9 mouse cellular contexts compared by ENCODE assay signal in the genomic region with DNA sequence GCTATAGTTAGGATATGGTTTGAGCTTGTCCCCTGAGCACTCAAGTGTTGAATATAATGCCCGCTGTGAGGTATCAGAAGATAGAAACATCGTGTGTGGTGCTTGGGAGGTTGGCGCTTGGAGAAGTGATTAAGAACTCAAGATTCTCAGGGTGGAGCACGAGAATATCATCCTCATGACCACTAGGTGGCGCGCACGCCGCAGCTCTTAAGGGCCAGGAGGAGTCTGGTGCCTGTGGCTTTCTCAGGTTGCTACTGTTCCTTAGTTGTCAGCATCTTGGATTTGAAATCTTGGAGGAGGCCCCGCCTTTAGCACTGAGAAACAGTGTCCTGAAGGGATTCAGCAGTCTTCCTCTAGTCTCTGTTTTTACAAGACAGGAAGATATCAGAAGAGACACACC. TPM values are rescaled to one million over a fixed set of nuclear protein-coding genes. Genes with fewer than 3 reads are reported as not detected.
DNase-seq lines count a peak whose midpoint lies in the region; ATAC-seq and TF ChIP-seq lines count a peak whose summit lies in the region.
"Had no signal": no experiment of that assay in that cellular context is flagged by ENCODE, and none has a peak within 500 bp of the region (broad histone marks: within the 10 kb centered on the region; RNA-seq: fewer than 3 reads in every experiment).

No protein-coding gene starts in this region.

- H3K4me2 ChIP-seq in liver, embryonic 14.5 days (ENCODE audit: low read depth): no peak overlapping the region
- H3K4me2 ChIP-seq in neural tube, embryonic 15.5 days: no peak overlapping the region

- no peak overlapping the region for H3K9ac ChIP-seq in liver, embryonic 14.5 days (replicated peaks)
- no peak overlapping the region for H3K9ac ChIP-seq in neural tube, embryonic 15.5 days (replicated peaks)

- no peak overlapping the region for H3K27ac ChIP-seq in embryonic facial prominence, embryonic 10.5 days (replicated peaks)
- no peak overlapping the region for H3K27ac ChIP-seq in heart, embryonic 10.5 days
- no peak overlapping the region for H3K27ac ChIP-seq in liver, embryonic 14.5 days
- no peak overlapping the region for H3K27ac ChIP-seq in neural tube, embryonic 15.5 days (replicated peaks)

- H3K4me3 ChIP-seq in C2C12 (ENCODE audit: insufficient read depth, poor library complexity, severe bottlenecking): no peak overlapping the region
- H3K4me3 ChIP-seq in embryonic facial prominence, embryonic 10.5 days: no peak overlapping the region
- no peak overlapping the region for H3K4me3 ChIP-seq in heart, embryonic 10.5 days
- H3K4me3 ChIP-seq in liver, embryonic 14.5 days (ENCODE audit: insufficient read depth in 1 of 2, low read depth in 2 of 2, low read length in 2 of 2): no peak overlapping the region
- H3K4me3 ChIP-seq in neural tube, embryonic 15.5 days (replicated peaks): no peak overlapping the region
- H3K4me3 ChIP-seq: erythroblast, embryonic 14.5 days had no signal

- ATAC-seq in liver, embryonic 14.5 days (ENCODE audit: insufficient read depth): no peak
- ATAC-seq in neural tube, embryonic 15.5 days (ENCODE audit: low FRiP score): peak; percentile 89; the same call in 1 of the 2 replicates

- no peak for TF ChIP-seq EP300 in liver, embryonic 14.5 days (IDR thresholded peaks at IDR 0.05; ENCODE audit: low read depth)

- H3K27me3 ChIP-seq in C2C12 (ENCODE audit: control insufficient read depth, insufficient read depth, insufficient read length): no peaks in the 10 kb centered on the region
- H3K27me3 ChIP-seq in embryonic facial prominence, embryonic 10.5 days (replicated peaks; ENCODE audit: low read depth, poor library complexity, severe bottlenecking): no peaks in the 10 kb centered on the region
- H3K27me3 ChIP-seq in heart, embryonic 10.5 days (ENCODE audit: insufficient read depth, poor library complexity, severe bottlenecking): no peaks in the 10 kb centered on the region
- no peaks in the 10 kb centered on the region for H3K27me3 ChIP-seq in liver, embryonic 14.5 days (ENCODE audit: control insufficient read depth, insufficient read depth, low read length)
- H3K27me3 ChIP-seq in neural tube, embryonic 15.5 days (replicated peaks): no peaks in the 10 kb centered on the region

- H3K79me2 ChIP-seq in C2C12 (ENCODE audit: control insufficient read depth, insufficient read depth): no peaks in the 10 kb centered on the region

- no peaks in the 10 kb centered on the region for H3K9me3 ChIP-seq in embryonic facial prominence, embryonic 10.5 days
- H3K9me3 ChIP-seq in heart, embryonic 10.5 days: no peaks in the 10 kb centered on the region
- H3K9me3 ChIP-seq in liver, embryonic 14.5 days (ENCODE audit: control insufficient read depth, low read length): no peaks in the 10 kb centered on the region
- no peaks in the 10 kb centered on the region for H3K9me3 ChIP-seq in neural tube, embryonic 15.5 days (replicated peaks)

- H3K79me3 ChIP-seq in C2C12 (ENCODE audit: low read depth): no peaks in the 10 kb centered on the region

- no peak overlapping the region for H3ac ChIP-seq in C2C12 (ENCODE audit: control insufficient read depth, insufficient read length, low read depth)

- H3K36me3 ChIP-seq in C2C12 (ENCODE audit: control insufficient read depth, insufficient read depth): no peaks in the 10 kb centered on the region
- no peaks in the 10 kb centered on the region for H3K36me3 ChIP-seq in embryonic facial prominence, embryonic 10.5 days (replicated peaks)
- no peaks in the 10 kb centered on the region for H3K36me3 ChIP-seq in heart, embryonic 10.5 days
- no peaks in the 10 kb centered on the region for H3K36me3 ChIP-seq in liver, embryonic 14.5 days (replicated peaks; ENCODE audit: control insufficient read depth, insufficient read depth, low read depth)
- H3K36me3 ChIP-seq in neural tube, embryonic 15.5 days: no peaks in the 10 kb centered on the region

- 8% methylated on average over 9 of the region's 9 CpGs for WGBS in embryonic facial prominence, embryonic 10.5 days
- 7% methylated on average over 9 of the region's 9 CpGs for WGBS in heart, embryonic 10.5 days
- 5% methylated on average over 9 of the region's 9 CpGs for WGBS in liver, embryonic 14.5 days (ENCODE audit: insufficient replicate concordance)
- WGBS in neural tube, embryonic 15.5 days: 13% methylated on average over 9 of the region's 9 CpGs

- peak; percentile 75 for TF ChIP-seq CTCF in C2C12 (IDR thresholded peaks at IDR 0.05; ENCODE audit: control insufficient read depth, insufficient read depth, insufficient read length)
- TF ChIP-seq CTCF in liver, embryonic 14.5 days (IDR thresholded peaks at IDR 0.05; ENCODE audit: low read depth): peak; percentile 92

- DNase-seq in adrenal gland, postnatal 14 days: peak; percentile 82
- DNase-seq in embryonic facial prominence, embryonic 10.5 days (ENCODE audit: low spot score): peak; percentile 78
- DNase-seq in heart, embryonic 10.5 days (ENCODE audit: low spot score): peak; percentile 85
- DNase-seq in kidney, postnatal 14 days: peak; percentile 72
- peak; percentile 20 to 41 (median 28) for DNase-seq in liver, embryonic 14.5 days (ENCODE audit: low read depth in 3 of 3, low spot score in 3 of 3)
- DNase-seq in thymus, adult 18-20 months: peak; percentile 14 to 32

- H3K4me1 ChIP-seq in embryonic facial prominence, embryonic 10.5 days: no peaks in the 10 kb centered on the region
- H3K4me1 ChIP-seq in heart, embryonic 10.5 days: 0 out of 2 replicates have a peak, but pooled peaks cover 4% of the 10 kb centered on the region
- H3K4me1 ChIP-seq in liver, embryonic 14.5 days (replicated peaks; ENCODE audit: control insufficient read depth in 2 of 2, insufficient read depth in 2 of 2, low read length in 1 of 2): no peaks in the 10 kb centered on the region
- no peaks in the 10 kb centered on the region for H3K4me1 ChIP-seq in neural tube, embryonic 15.5 days

TF ChIP-seq in C2C12, 6 proteins besides CTCF, POLR2A, EP300 and RAD21:
- TF ChIP-seq MYOG (IDR thresholded peaks at IDR 0.05; ENCODE audit: control insufficient read depth, extremely low read depth, insufficient read length) (no peak), MYOD1 (IDR thresholded peaks at IDR 0.05; ENCODE audit: control insufficient read depth, insufficient read length, low read depth) (no peak), CEBPB (IDR thresholded peaks at IDR 0.05; ENCODE audit: low read depth) (no peak), MAX (IDR thresholded peaks at IDR 0.05) (no peak), FOSL1 (IDR thresholded peaks at IDR 0.05; ENCODE audit: insufficient read depth, low read length, poor library complexity, severe bottlenecking) (no peak), USF1 (IDR thresholded peaks at IDR 0.05; ENCODE audit: low read depth) (no peak)

RNA-seq across cellular contexts. Expression of gene Serpinb1a, which starts 15.5 kb away (rescaled TPM):
- 5.7 TPM for polyA plus RNA-seq in C2C12 (2012; fragmentation: generic; extraction: Trizol)
- total RNA-seq in adrenal gland, postnatal 14 days (2021): 65.7 and 67.1 TPM in 2 replicates
- polyA plus RNA-seq in embryonic facial prominence, embryonic 10.5 days (2016; fragmentation: Nextera tagmentation; extraction: Ambion mirVana): 0.67 and 1.2 TPM in 2 replicates
- 2.3 and 2.6 TPM in 2 replicates for polyA plus RNA-seq in heart, embryonic 10.5 days (2016; fragmentation: Nextera tagmentation; extraction: Ambion mirVana)
- 3.9 and 8.0 TPM in 2 replicates for polyA plus RNA-seq in liver, embryonic 14.5 days (2012; rRNA removed)
- 21.2 and 32.4 TPM in 2 replicates for polyA plus RNA-seq in liver, embryonic 14.5 days (2014; fragmentation: Nextera tagmentation; extraction: Ambion mirVana)
- polyA plus RNA-seq in neural tube, embryonic 15.5 days (2015; fragmentation: Nextera tagmentation; extraction: Ambion mirVana): 3.3 and 18.5 TPM in 2 replicates
- polyA plus RNA-seq: erythroblast, embryonic 14.5 days had no signal

RNA-seq across cellular contexts. Expression of gene Serpinb1c, which starts 31.5 kb away (rescaled TPM):
- polyA plus RNA-seq in C2C12 (2012; fragmentation: generic; extraction: Trizol): 0.04 TPM
- not detected in 2 replicates for total RNA-seq in adrenal gland, postnatal 14 days (2021)
- polyA plus RNA-seq in embryonic facial prominence, embryonic 10.5 days (2016; fragmentation: Nextera tagmentation; extraction: Ambion mirVana): not detected in 2 replicates
- not detected in 2 replicates for polyA plus RNA-seq in heart, embryonic 10.5 days (2016; fragmentation: Nextera tagmentation; extraction: Ambion mirVana)
- polyA plus RNA-seq in liver, embryonic 14.5 days (2012; rRNA removed): 0.04 TPM in 1 of 2 replicates, not detected in the other
- polyA plus RNA-seq in liver, embryonic 14.5 days (2014; fragmentation: Nextera tagmentation; extraction: Ambion mirVana): not detected in 2 replicates
- polyA plus RNA-seq in neural tube, embryonic 15.5 days (2015; fragmentation: Nextera tagmentation; extraction: Ambion mirVana): 0.20 TPM in 1 of 2 replicates, not detected in the other
- polyA plus RNA-seq: erythroblast, embryonic 14.5 days had no signal

Comparison
In these comparisons a context has a peak if more than half of its experiments do, and no peak if none do; other contexts are left out.
1. DNase-seq: peak in every context shown above with its lines; median percentile 85 in heart, embryonic 10.5 days; 82 in adrenal gland, postnatal 14 days; 78 in embryonic facial prominence, embryonic 10.5 days; 72 in kidney, postnatal 14 days; 28 in liver, embryonic 14.5 days; 23 in thymus, adult 18-20 months.